Mouse (Mus musculus): ENCODE data around the gene Polr3b. TPM values are rescaled to one million over a fixed set of nuclear protein-coding genes. Genes with fewer than 3 reads are reported as not detected.
A peak's percentile ranks its signal among the peaks of the same experiment; 100 is the strongest.

The Polr3b gene
- 26.5 and 33.6 TPM in 2 replicates for total RNA-seq (2017)

DNA sequence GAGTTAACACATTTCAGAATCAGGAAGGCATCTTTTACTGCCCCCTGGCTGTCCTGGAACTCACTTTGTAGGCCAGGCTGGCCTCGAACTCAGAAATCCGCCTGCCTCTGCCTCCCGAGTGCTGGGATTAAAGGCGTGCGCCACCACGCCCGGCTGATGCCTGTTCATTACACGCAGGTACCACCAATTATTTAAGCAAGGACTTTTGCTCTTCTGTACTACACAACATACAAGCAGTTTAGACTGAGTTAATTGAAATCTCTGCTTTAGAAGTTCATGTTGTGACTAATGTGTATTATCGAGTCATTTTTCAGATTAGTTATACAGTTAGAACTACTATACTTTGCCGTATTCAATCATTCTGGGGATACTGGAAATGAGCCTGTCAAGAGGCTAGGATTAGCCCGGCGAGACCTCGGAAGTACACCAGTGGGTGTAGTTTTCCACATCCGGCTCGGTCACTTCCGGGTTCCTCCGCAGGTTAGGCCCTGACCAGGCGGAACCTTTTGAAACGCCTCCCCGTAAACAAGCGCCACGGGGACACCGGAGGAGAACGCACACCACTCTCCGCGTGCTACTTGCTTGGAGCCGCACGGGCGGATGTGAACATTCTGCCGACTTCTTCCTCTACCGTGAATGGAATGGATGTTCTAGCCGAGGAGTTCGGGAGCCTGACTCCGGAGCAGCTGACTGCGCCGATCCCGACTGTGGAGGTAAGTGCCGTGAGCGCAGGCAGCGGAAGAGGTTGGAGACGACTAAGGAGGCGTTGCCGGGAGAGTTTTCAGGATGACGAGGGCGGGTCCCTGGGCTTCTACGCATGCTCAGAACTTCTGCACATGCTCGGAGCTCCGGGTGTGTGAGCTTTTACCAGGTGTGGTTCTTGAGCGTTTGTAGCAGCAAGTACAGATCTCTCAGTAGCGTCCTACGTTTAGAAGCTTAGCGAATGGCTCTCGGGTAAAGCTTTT lies at the start of gene Polr3b:
Gene Polr3b, plus strand, starts transcription at position 467 of the 965 bp plus-strand sequence.
- peak; percentile 98 to 99 for ATAC-seq (replicated peaks in 1 of 2; ENCODE audit: insufficient read depth in 1 of 2, low FRiP score in 2 of 2, low TSS enrichment in 1 of 2, low read depth in 1 of 2, poor library complexity in 2 of 2, severe bottlenecking in 2 of 2)

DNA sequence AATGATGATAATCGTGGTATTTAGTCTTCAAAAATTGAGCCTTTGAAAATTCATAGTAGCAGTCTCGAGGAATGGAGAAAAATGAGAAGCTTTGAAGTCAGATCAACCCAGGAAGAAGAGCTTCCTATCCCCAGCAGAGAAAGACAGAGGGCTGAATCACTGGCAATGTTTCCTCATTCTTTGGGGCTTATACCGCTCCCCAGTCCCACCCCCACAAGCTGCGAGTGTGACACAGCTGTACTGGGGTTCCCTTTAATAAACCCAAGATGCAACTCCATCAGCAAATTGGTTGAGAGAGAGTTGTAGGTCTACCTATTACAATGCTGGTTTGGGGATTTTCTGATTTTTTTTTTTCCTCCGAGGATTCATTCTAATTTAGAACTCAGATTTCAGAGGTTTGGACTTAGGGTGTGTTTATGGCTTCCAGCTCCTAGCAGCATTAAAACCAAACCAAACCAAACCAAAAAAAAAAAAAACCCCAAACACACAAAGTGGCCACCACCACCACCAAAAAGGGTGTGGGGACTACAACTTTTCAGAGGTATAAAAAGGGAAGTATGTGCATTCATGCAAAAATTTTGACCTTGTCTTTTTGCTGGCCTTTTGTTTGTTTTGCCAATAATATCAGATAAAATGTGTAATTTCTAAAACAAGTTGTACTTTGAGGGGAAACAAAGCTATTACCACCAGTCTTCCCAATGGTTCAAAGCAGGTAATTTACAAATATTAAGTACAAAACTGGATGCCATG lies 48.2 kb upstream of the Polr3b start:
- no peak; a peak in 2 of 4 replicates for ATAC-seq (replicated peaks in 1 of 2; ENCODE audit: insufficient read depth in 1 of 2, low FRiP score in 2 of 2, low TSS enrichment in 1 of 2, low read depth in 1 of 2, poor library complexity in 2 of 2, severe bottlenecking in 2 of 2)

GRCm38 (mm10) chr10:84576029-84576394 lies 46.1 kb upstream of the Polr3b start:
- peak; percentile 71 to 74 for ATAC-seq (replicated peaks in 1 of 2; ENCODE audit: insufficient read depth in 1 of 2, low FRiP score in 2 of 2, low TSS enrichment in 1 of 2, low read depth in 1 of 2, poor library complexity in 2 of 2, severe bottlenecking in 2 of 2)

DNA sequence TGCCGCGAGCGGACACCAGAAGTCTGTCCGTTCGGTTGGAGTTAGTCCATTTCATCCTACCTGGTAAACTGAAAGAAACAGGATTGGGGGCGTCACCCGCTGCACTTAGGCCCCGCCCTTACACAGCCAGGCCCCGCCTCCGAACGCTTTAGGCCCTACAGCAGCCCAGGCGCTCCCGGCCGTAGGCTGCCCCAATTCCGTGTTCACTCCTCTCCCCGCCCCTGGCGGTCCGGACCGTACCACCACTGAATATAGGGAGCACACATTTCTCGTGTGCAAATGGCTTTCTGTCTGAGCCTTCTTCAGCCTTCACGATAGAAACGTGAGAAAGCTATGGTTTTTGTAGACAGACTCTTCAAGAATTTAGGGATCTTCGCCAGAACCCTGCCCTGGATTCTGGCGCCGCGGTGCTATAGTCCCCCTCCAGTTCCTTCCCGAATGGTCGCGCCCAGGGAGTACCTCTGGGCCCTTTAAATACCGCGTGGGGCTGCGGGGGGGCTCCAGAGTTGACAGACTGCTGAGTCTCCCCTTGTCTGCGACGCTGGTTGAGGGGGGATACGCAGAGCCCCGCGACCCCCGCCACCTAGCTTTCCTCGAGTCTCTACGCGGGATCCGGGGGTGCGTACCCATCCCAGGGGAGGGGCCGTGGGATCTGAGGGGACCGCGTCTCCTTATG lies 45.6 kb upstream of the Polr3b start, which contains the start of gene Tcp11l2:
Gene Tcp11l2, plus strand, starts transcription at position 232 of the 676 bp plus-strand sequence.
- peak; percentile 88 to 91 for ATAC-seq (replicated peaks in 1 of 2; ENCODE audit: insufficient read depth in 1 of 2, low FRiP score in 2 of 2, low TSS enrichment in 1 of 2, low read depth in 1 of 2, poor library complexity in 2 of 2, severe bottlenecking in 2 of 2)

DNA sequence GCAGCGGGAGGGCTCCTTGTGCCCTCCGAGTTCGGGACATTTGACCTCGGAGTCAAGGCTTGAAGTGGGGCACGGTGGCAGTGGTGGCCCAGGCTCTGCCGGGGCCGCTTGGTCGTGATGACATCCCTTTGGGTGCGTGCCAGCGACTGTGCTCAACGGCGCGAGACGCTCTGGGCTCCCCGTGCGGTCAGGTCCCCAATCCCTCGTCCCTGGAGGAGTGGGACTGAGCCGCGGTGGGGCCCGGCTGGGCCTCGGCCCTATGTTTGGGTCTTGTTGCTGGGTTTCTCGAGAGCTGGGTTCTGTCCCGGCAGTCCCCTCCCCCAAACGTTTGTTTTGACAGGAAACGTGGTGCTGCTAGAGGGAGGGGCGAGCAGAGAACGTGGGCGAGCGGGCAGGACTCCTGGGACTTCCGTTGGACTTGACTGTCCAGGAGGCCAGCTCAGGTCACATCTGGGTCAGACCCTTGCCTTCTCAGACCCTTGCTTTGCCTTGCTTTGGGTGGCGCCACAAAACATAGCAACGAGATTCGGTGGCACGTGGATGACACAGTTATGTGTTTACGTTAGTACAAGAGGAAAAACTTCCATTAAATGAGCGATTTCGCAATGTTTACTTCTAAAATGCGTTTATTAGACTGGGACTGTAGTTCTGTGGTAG lies 44.9 kb upstream of the Polr3b start:
- ATAC-seq (replicated peaks in 1 of 2; ENCODE audit: insufficient read depth in 1 of 2, low FRiP score in 2 of 2, low TSS enrichment in 1 of 2, low read depth in 1 of 2, poor library complexity in 2 of 2, severe bottlenecking in 2 of 2), result peak in 1 of 2 experiments; percentile 37

DNA sequence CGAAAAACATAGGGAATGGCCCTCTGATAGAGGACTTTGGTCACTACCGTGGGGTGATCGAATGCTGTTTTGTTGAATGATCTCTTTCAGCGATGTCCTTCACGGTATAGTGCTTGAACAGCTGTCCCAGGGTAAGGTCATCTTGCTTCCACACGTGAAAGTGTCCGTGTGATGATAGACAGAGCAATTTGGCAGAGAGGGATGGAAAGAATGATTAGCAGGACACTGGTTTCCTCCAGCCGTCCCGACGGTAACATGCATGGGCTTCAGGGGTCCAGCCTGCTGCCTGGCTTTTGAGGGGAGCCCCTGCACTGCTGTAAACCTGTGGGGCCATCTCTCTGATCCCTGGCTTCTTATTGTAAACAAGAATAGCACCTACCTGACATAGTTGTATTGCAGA lies 43.4 kb upstream of the Polr3b start:
- ATAC-seq (replicated peaks in 1 of 2; ENCODE audit: insufficient read depth in 1 of 2, low FRiP score in 2 of 2, low TSS enrichment in 1 of 2, low read depth in 1 of 2, poor library complexity in 2 of 2, severe bottlenecking in 2 of 2), result no peak

- no peak for ATAC-seq (replicated peaks in 1 of 2; ENCODE audit: insufficient read depth in 1 of 2, low FRiP score in 2 of 2, low TSS enrichment in 1 of 2, low read depth in 1 of 2, poor library complexity in 2 of 2, severe bottlenecking in 2 of 2)
Measured at GRCm38 (mm10) chr10:84579527-84579926, 42.6 kb upstream of the Polr3b start.

DNA sequence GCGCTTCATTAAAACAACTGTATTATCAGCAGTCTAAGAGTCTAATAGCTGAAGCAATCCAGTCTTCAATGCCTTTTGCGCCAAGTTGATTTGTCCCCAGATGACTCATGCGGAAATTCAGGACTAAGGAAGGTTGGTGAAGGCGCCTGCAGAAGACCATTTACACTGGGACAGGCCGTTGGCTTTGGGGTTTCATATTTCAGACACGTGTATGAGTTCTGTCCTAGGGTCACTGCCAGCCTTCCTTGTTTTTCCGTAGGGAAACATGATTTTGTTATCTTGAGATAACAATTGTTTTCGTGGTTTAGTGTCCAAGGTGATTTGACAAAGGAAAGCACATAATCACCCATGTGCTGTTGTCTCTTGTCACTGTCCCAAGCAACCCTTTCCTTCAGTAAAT lies 40.9 kb upstream of the Polr3b start:
- no peak for ATAC-seq (replicated peaks in 1 of 2; ENCODE audit: insufficient read depth in 1 of 2, low FRiP score in 2 of 2, low TSS enrichment in 1 of 2, low read depth in 1 of 2, poor library complexity in 2 of 2, severe bottlenecking in 2 of 2)

DNA sequence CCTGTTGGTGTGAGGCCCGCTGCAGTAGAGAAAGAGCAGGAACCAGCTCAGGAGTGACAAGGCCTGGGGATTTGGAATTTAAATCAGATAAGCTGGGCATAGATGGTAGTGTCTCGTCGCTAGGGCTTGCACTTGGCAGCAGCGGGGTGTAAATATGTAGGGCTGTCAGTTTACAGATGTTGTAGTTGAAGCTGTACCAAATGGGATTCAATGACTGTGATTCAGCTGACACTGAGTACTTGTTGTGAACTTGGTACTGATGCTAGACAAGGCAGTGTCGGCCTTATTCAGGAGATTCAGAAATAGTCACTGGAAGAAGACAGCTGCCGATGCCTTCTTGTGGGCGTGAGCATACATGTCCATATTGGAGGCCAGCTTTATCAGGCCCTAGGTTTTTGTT lies 39.9 kb upstream of the Polr3b start:
- no peak for ATAC-seq (replicated peaks in 1 of 2; ENCODE audit: insufficient read depth in 1 of 2, low FRiP score in 2 of 2, low TSS enrichment in 1 of 2, low read depth in 1 of 2, poor library complexity in 2 of 2, severe bottlenecking in 2 of 2)

GRCm38 (mm10) chr10:84584451-84585293 lies 37.4 kb upstream of the Polr3b start:
- peak; percentile 69 to 71; a peak in 3 of 4 replicates for ATAC-seq (replicated peaks in 1 of 2; ENCODE audit: insufficient read depth in 1 of 2, low FRiP score in 2 of 2, low TSS enrichment in 1 of 2, low read depth in 1 of 2, poor library complexity in 2 of 2, severe bottlenecking in 2 of 2)

DNA sequence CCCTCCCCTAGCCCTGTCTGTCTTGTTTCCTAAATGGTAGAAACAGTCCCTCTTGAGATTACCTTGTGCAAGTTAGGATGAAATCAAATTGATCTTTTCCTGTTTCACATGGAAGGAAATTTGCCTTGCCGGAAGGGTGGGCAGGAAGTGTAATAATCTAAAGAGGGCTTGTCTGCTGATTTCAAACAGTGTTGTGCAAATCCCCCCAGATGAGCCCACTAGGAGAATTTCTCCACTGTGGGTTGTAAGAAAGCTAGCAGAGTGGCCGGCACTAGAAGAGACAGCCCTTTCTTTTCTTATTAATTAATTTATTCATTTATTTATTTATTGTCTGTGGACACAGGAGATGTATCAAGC lies 36.8 kb upstream of the Polr3b start:
- peak in 1 of 2 experiments; percentile 40; a peak in 2 of 4 replicates for ATAC-seq (replicated peaks in 1 of 2; ENCODE audit: insufficient read depth in 1 of 2, low FRiP score in 2 of 2, low TSS enrichment in 1 of 2, low read depth in 1 of 2, poor library complexity in 2 of 2, severe bottlenecking in 2 of 2)

DNA sequence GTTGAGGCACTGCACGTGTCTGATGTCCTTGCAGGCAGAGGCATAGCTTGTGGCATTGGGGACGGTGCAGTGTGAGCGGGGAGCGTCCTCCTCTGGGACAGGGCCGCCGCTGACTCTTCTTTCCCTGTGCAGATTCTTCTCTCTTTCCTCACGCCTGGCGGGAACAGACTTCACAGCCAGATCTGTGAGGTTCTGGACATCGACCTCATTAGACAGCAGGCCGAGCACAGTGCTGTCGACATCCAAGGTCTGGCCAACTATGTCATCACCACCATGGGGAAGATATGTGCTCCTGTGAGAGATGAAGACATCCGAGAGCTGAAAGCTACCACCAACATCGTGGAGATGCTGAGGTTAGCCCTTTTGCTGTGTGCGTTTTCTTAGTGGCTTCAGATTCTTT lies 31.1 kb upstream of the Polr3b start:
- no peak for ATAC-seq (replicated peaks in 1 of 2; ENCODE audit: insufficient read depth in 1 of 2, low FRiP score in 2 of 2, low TSS enrichment in 1 of 2, low read depth in 1 of 2, poor library complexity in 2 of 2, severe bottlenecking in 2 of 2)

DNA sequence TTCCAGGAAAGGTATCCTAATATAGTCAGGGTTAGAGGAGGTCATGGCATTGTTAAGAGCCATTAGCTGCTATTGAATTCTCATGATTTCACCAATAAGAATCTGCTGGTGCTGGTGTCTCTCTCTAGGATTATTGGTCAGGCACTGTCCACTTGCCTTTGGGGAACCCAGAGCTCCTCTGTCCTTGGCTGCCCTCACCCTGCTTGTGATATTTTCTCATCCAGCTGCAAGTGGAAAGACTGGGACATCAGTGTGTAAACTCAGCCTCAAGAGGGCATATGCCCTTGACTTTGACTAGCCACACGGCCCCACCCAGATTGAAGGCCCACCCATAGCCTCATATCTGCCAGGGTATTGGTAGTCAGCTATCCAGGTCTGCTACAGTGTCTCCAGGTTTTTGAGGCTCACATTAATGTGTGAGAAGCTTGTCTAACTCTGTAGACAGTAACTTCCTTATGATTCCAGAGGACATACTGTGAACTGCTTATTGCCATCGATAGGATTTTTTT lies 30.4 kb upstream of the Polr3b start:
- ATAC-seq (replicated peaks in 1 of 2; ENCODE audit: insufficient read depth in 1 of 2, low FRiP score in 2 of 2, low TSS enrichment in 1 of 2, low read depth in 1 of 2, poor library complexity in 2 of 2, severe bottlenecking in 2 of 2), result no peak

- no peak for ATAC-seq (replicated peaks in 1 of 2; ENCODE audit: insufficient read depth in 1 of 2, low FRiP score in 2 of 2, low TSS enrichment in 1 of 2, low read depth in 1 of 2, poor library complexity in 2 of 2, severe bottlenecking in 2 of 2)
Measured at GRCm38 (mm10) chr10:84592745-84593144, 29.3 kb upstream of the Polr3b start.

- ATAC-seq (replicated peaks in 1 of 2; ENCODE audit: insufficient read depth in 1 of 2, low FRiP score in 2 of 2, low TSS enrichment in 1 of 2, low read depth in 1 of 2, poor library complexity in 2 of 2, severe bottlenecking in 2 of 2), result no peak
Measured at GRCm38 (mm10) chr10:84597127-84597785, 24.8 kb upstream of the Polr3b start.

GRCm38 (mm10) chr10:84598172-84598571 lies 23.9 kb upstream of the Polr3b start:
- no peak for ATAC-seq (replicated peaks in 1 of 2; ENCODE audit: insufficient read depth in 1 of 2, low FRiP score in 2 of 2, low TSS enrichment in 1 of 2, low read depth in 1 of 2, poor library complexity in 2 of 2, severe bottlenecking in 2 of 2)

Measured in hematopoietic stem cell, adult 5-6 weeks (primary cell).